Mouse (Mus musculus) heart, adult 2 months (tissue): ENCODE data around the gene Tnfaip8l3.

Experiments
- CTCF ChIP-seq: fragments of 200-600 bp; IDR thresholded peaks from 2 replicates; pipeline ENCODE4 v1.8.1; 2022; ENCODE audit warnings: antibody characterized with exemption, mild to moderate bottlenecking, moderate library complexity
- EP300 ChIP-seq: fragments of 200-500 bp; IDR thresholded peaks from 2 replicates; pipeline ENCODE4 v1.6.1; 2011; ENCODE audit warnings: low read depth, low read length, control low read depth; ENCODE audit not compliant: insufficient read depth
- POLR2A ChIP-seq: fragments of 200-500 bp; IDR thresholded peaks from 2 replicates; pipeline ENCODE4 v1.6.1; 2011; ENCODE audit warnings: mild to moderate bottlenecking, low read depth, low read length, control low read depth; ENCODE audit not compliant: insufficient read depth

- no peak for TF ChIP-seq CTCF
- no peak for TF ChIP-seq POLR2A
- no peak for TF ChIP-seq EP300
Observed at GRCm38 (mm10) chr9:54063655-54064054, 4.5 kb downstream of the Tnfaip8l3 start.
